ENCODE assay signal across 9 mouse cellular contexts in genomic region chr11:102294416-102294815, GRCm38 (mm10). TPM values are rescaled to one million over a fixed set of nuclear protein-coding genes. Genes with fewer than 3 reads are reported as not detected.
DNase-seq lines count a peak whose midpoint lies in the region; ATAC-seq and TF ChIP-seq lines count a peak whose summit lies in the region.
"Had no signal": no experiment of that assay in that cellular context is flagged by ENCODE, and none has a peak within 500 bp of the region (broad histone marks: within the 10 kb centered on the region; RNA-seq: fewer than 3 reads in every experiment).

No protein-coding gene starts in this region.

- peaks cover 53% of the 10 kb centered on the region for H3K36me3 ChIP-seq in lung, embryonic 14.5 days (ENCODE audit: insufficient read depth)
- H3K36me3 ChIP-seq in forebrain, embryonic 13.5 days (ENCODE audit: poor library complexity, severe bottlenecking) = peaks cover 51% of the 10 kb centered on the region
- H3K36me3 ChIP-seq in intestine, postnatal 0 days (ENCODE audit: control insufficient read depth, insufficient read depth) = peaks cover 48% of the 10 kb centered on the region
- peaks cover 34% of the 10 kb centered on the region for H3K36me3 ChIP-seq in neural tube, embryonic 14.5 days (ENCODE audit: control insufficient read depth, insufficient read depth, low read length)

- H3K4me1 ChIP-seq in lung, embryonic 14.5 days (ENCODE audit: insufficient read depth) = peaks cover 7% of the 10 kb centered on the region
- peaks cover 26% of the 10 kb centered on the region for H3K4me1 ChIP-seq in forebrain, embryonic 13.5 days
- no peaks in the 10 kb centered on the region for H3K4me1 ChIP-seq in intestine, postnatal 0 days (replicated peaks; ENCODE audit: control insufficient read depth, insufficient read depth, low read length)
- peaks cover 9% of the 10 kb centered on the region for H3K4me1 ChIP-seq in neural tube, embryonic 14.5 days (ENCODE audit: control insufficient read depth, insufficient read depth, low read length)

- no peak for DNase-seq in lung, embryonic 14.5 days
- no peak for DNase-seq in lung, postnatal 10 days
- DNase-seq in urinary bladder, postnatal 10 days (ENCODE audit: low spot score) = no peak
- DNase-seq in layer of hippocampus, adult 9-11 months = no peak
- DNase-seq: gastrocnemius, postnatal 25 days had no signal

- peak overlapping the region; percentile 92 for H3K4me2 ChIP-seq in lung, embryonic 14.5 days
- peak overlapping the region; percentile 84 for H3K4me2 ChIP-seq in forebrain, embryonic 13.5 days
- H3K4me2 ChIP-seq in intestine, postnatal 0 days (replicated peaks; ENCODE audit: low read depth) = peak overlapping the region; percentile 81; the same call in 1 of the 2 replicates
- peak overlapping the region; percentile 84 for H3K4me2 ChIP-seq in neural tube, embryonic 14.5 days (ENCODE audit: low read depth, low read length)

- H3K27ac ChIP-seq in lung, embryonic 14.5 days (ENCODE audit: low read depth) = peak overlapping the region; percentile 8; the same call in 1 of the 2 replicates
- H3K27ac ChIP-seq in forebrain, embryonic 13.5 days = no peak overlapping the region; the same call in 1 of the 2 replicates
- H3K27ac ChIP-seq in intestine, postnatal 0 days (ENCODE audit: low read depth, low read length) = peak overlapping the region; percentile 97; the same call in 1 of the 2 replicates
- no peak overlapping the region for H3K27ac ChIP-seq in neural tube, embryonic 14.5 days (ENCODE audit: low read depth, low read length)

- H3K4me3 ChIP-seq in lung, embryonic 14.5 days (ENCODE audit: low read depth, low read length) = peak overlapping the region; percentile 90; the same call in 1 of the 2 replicates
- peak overlapping the region; percentile 86 for H3K4me3 ChIP-seq in forebrain, embryonic 13.5 days
- H3K4me3 ChIP-seq in intestine, postnatal 0 days (ENCODE audit: low read depth, low read length) = no peak overlapping the region
- H3K4me3 ChIP-seq in neural tube, embryonic 14.5 days (ENCODE audit: low read depth, low read length) = peak overlapping the region; percentile 90

- TF ChIP-seq CTCF in lung, embryonic 14.5 days (IDR thresholded peaks at IDR 0.05; ENCODE audit: low read depth) = no peak
- no peak for TF ChIP-seq CTCF in intestine, postnatal 0 days (IDR thresholded peaks at IDR 0.05; ENCODE audit: low read depth)

- WGBS in lung, embryonic 14.5 days = 62% methylated on average over 5 of the region's 5 CpGs
- WGBS in forebrain, embryonic 13.5 days = 87% methylated on average over 5 of the region's 5 CpGs
- 66% methylated on average over 5 of the region's 5 CpGs for WGBS in intestine, postnatal 0 days
- WGBS in neural tube, embryonic 14.5 days = 81% methylated on average over 5 of the region's 5 CpGs

- H3K9ac ChIP-seq in lung, embryonic 14.5 days = peak overlapping the region; percentile 85
- peak overlapping the region; percentile 95 for H3K9ac ChIP-seq in forebrain, embryonic 13.5 days
- no peak overlapping the region for H3K9ac ChIP-seq in intestine, postnatal 0 days (ENCODE audit: low read depth, low read length)
- H3K9ac ChIP-seq in neural tube, embryonic 14.5 days (replicated peaks; ENCODE audit: low read depth, low read length) = no peak overlapping the region

- ATAC-seq in lung, embryonic 14.5 days (ENCODE audit: insufficient read depth) = no peak
- no peak for ATAC-seq in forebrain, embryonic 13.5 days
- ATAC-seq in intestine, postnatal 0 days = no peak
- no peak for ATAC-seq in neural tube, embryonic 14.5 days (ENCODE audit: low read depth)
- ATAC-seq in cerebellum, adult (ENCODE audit: insufficient number of reproducible peaks, low FRiP score, low TSS enrichment) = no peak

- no peaks in the 10 kb centered on the region for H3K9me3 ChIP-seq in lung, embryonic 14.5 days (ENCODE audit: low read depth, low read length)
- no peaks in the 10 kb centered on the region for H3K9me3 ChIP-seq in forebrain, embryonic 13.5 days (replicated peaks)
- no peaks in the 10 kb centered on the region for H3K9me3 ChIP-seq in intestine, postnatal 0 days (ENCODE audit: control insufficient read depth)
- H3K9me3 ChIP-seq in neural tube, embryonic 14.5 days (ENCODE audit: control insufficient read depth, low read length) = no peaks in the 10 kb centered on the region

- no peaks in the 10 kb centered on the region for H3K27me3 ChIP-seq in lung, embryonic 14.5 days (ENCODE audit: insufficient read depth, low read length)
- H3K27me3 ChIP-seq in forebrain, embryonic 13.5 days = no peaks in the 10 kb centered on the region
- no peaks in the 10 kb centered on the region for H3K27me3 ChIP-seq in intestine, postnatal 0 days (replicated peaks; ENCODE audit: control insufficient read depth, insufficient read depth, low read length)
- no peaks in the 10 kb centered on the region for H3K27me3 ChIP-seq in neural tube, embryonic 14.5 days (ENCODE audit: control insufficient read depth, insufficient read depth, low read length)

RNA-seq across cellular contexts. Expression of gene Atxn7l3, which starts 2.0 kb away (rescaled TPM):
- 17.4 TPM in 2 replicates for polyA plus RNA-seq in lung, embryonic 14.5 days (2014; fragmentation: Nextera tagmentation; extraction: Ambion mirVana)
- polyA plus RNA-seq in forebrain, embryonic 13.5 days (2015; fragmentation: Nextera tagmentation; extraction: Ambion mirVana) = 21.8 and 22.7 TPM in 2 replicates
- polyA plus RNA-seq in intestine, postnatal 0 days (2015; fragmentation: Nextera tagmentation; extraction: Ambion mirVana) = 8.6 and 10.5 TPM in 2 replicates
- 36.5 and 36.7 TPM in 2 replicates for polyA plus RNA-seq in neural tube, embryonic 14.5 days (2014; fragmentation: Nextera tagmentation; extraction: Ambion mirVana)

RNA-seq across cellular contexts. Expression of gene Tmub2, which starts 9.7 kb away (rescaled TPM):
- polyA plus RNA-seq in lung, embryonic 14.5 days (2014; fragmentation: Nextera tagmentation; extraction: Ambion mirVana) = 48.8 and 49.9 TPM in 2 replicates
- polyA plus RNA-seq in forebrain, embryonic 13.5 days (2015; fragmentation: Nextera tagmentation; extraction: Ambion mirVana) = 63.2 and 69.6 TPM in 2 replicates
- 43.3 and 44.2 TPM in 2 replicates for polyA plus RNA-seq in intestine, postnatal 0 days (2015; fragmentation: Nextera tagmentation; extraction: Ambion mirVana)
- polyA plus RNA-seq in neural tube, embryonic 14.5 days (2014; fragmentation: Nextera tagmentation; extraction: Ambion mirVana) = 86.9 and 88.6 TPM in 2 replicates

RNA-seq across cellular contexts. Expression of gene Ubtf, which starts 25.1 kb away (rescaled TPM):
- 86.0 and 93.8 TPM in 2 replicates for polyA plus RNA-seq in lung, embryonic 14.5 days (2014; fragmentation: Nextera tagmentation; extraction: Ambion mirVana)
- 96.1 and 98.8 TPM in 2 replicates for polyA plus RNA-seq in forebrain, embryonic 13.5 days (2015; fragmentation: Nextera tagmentation; extraction: Ambion mirVana)
- polyA plus RNA-seq in intestine, postnatal 0 days (2015; fragmentation: Nextera tagmentation; extraction: Ambion mirVana) = 39.6 and 41.9 TPM in 2 replicates
- 70.3 and 81.9 TPM in 2 replicates for polyA plus RNA-seq in neural tube, embryonic 14.5 days (2014; fragmentation: Nextera tagmentation; extraction: Ambion mirVana)

RNA-seq across cellular contexts. Expression of gene Asb16, which starts 25.9 kb away (rescaled TPM):
- 0.08 TPM in 1 of 2 replicates, not detected in the other for polyA plus RNA-seq in lung, embryonic 14.5 days (2014; fragmentation: Nextera tagmentation; extraction: Ambion mirVana)
- polyA plus RNA-seq in forebrain, embryonic 13.5 days (2015; fragmentation: Nextera tagmentation; extraction: Ambion mirVana) = not detected in 2 replicates
- 0.05 and 0.09 TPM in 2 replicates for polyA plus RNA-seq in intestine, postnatal 0 days (2015; fragmentation: Nextera tagmentation; extraction: Ambion mirVana)
- 0.12 and 0.23 TPM in 2 replicates for polyA plus RNA-seq in neural tube, embryonic 14.5 days (2014; fragmentation: Nextera tagmentation; extraction: Ambion mirVana)

RNA-seq across cellular contexts. Expression of gene BC030867, which starts 45.7 kb away (rescaled TPM):
- 21.4 and 22.2 TPM in 2 replicates for polyA plus RNA-seq in lung, embryonic 14.5 days (2014; fragmentation: Nextera tagmentation; extraction: Ambion mirVana)
- 11.0 and 13.7 TPM in 2 replicates for polyA plus RNA-seq in forebrain, embryonic 13.5 days (2015; fragmentation: Nextera tagmentation; extraction: Ambion mirVana)
- 2.7 and 3.4 TPM in 2 replicates for polyA plus RNA-seq in intestine, postnatal 0 days (2015; fragmentation: Nextera tagmentation; extraction: Ambion mirVana)
- 1.4 and 1.5 TPM in 2 replicates for polyA plus RNA-seq in neural tube, embryonic 14.5 days (2014; fragmentation: Nextera tagmentation; extraction: Ambion mirVana)

Comparison
In these comparisons a context has a peak if more than half of its experiments do, and no peak if none do; other contexts are left out.
1. H3K27ac ChIP-seq: peak in lung, embryonic 14.5 days (single experiment) and intestine, postnatal 0 days (single experiment); none in forebrain, embryonic 13.5 days (single experiment) and neural tube, embryonic 14.5 days (single experiment).
2. H3K9ac ChIP-seq: peak in lung, embryonic 14.5 days (single experiment) and forebrain, embryonic 13.5 days (single experiment); none in intestine, postnatal 0 days (single experiment) and neural tube, embryonic 14.5 days (single experiment).
3. Peak in every context shown above with its lines, with median percentiles within 50 percentile points of each other: H3K4me2 ChIP-seq.